Mouse (Mus musculus) kidney, postnatal 4 days (tissue): ENCODE data around the gene Olfr1306.

ENCODE experiments used
- DNase-seq, 2 experiments: peaks; one replicate each; pipeline ENCODE4 v3.0.0; 2021; ENCODE audit warnings: mixed read lengths in 2 of 2

Olfr1306 gene

GRCm38 (mm10) chr2:111916171-111916570, at the start of gene Olfr1306:
Olfr1306 (minus strand) TSS chr2:111916271.
- DNase-seq: no peak

GRCm38 (mm10) chr2:111964844-111965243, 48.8 kb upstream of the Olfr1306 start, which contains the start of gene Olfr1308:
Olfr1308 (minus strand) TSS chr2:111964944.
- no peak for DNase-seq

GRCm38 (mm10) chr2:111949340-111949739, 33.3 kb upstream of the Olfr1306 start, which contains the start of gene Olfr1307:
Olfr1307 (minus strand) TSS chr2:111949440.
- DNase-seq: no peak

DNA sequence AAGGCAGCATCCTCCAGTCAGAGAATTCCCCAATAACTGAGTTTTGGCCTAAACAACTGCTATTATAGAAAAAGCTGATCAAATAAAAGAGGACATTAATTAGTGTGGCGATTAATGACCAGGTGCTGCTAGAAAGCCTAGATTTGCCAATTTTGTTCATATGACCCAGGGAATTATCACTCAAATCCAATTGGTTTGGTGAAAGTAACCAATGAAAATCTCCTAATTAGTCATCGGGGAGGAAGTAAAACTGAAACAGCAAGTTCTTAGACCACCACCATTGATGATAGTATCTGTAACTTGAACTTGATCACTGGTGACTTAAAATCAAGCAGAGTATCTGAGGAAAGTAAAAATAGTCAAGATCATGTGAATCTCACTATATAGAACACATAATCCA, 39.0 kb downstream of the Olfr1306 start, which contains the start of gene Olfr1305:
TSS of gene Olfr1305 (minus strand) at position 101 of the 400 bp plus-strand sequence.
- no peak for DNase-seq
